Mouse (Mus musculus): ENCODE measurements around the gene Tc2n. TPM values are rescaled to one million over a fixed set of nuclear protein-coding genes. Genes with fewer than 3 reads are reported as not detected.

The Tc2n gene
- polyA plus RNA-seq, 1 experiment from 2014 or later, result 0.65 TPM

DNA sequence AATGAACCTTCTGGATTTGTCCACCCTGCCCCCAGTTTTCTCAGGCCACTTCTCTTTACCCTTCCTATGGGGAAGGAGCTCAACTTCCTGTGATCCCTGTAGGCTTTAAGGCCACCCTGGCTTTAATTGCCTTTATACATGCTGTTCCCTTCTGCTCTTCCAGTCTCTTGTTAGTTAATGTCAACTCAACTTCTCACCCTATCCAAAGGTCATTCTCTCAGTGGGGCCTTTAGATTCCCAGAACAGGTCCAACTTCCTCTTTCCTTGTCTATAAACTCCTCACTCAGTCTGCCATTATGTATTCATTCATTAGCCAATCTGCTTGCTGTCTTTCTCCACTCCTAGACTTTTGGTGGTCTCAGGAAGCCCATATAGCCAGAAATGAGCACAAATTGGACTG lies 40.4 kb upstream of the Tc2n start:
- H3K9me3 ChIP-seq (replicated peaks; ENCODE audit: control insufficient read depth, low read length), result no peaks in the 10 kb centered on the region
- no peak overlapping the region for H3K4me3 ChIP-seq (ENCODE audit: low read depth, low read length)
- H3K27ac ChIP-seq (replicated peaks; ENCODE audit: low read depth, low read length), result no peak overlapping the region
- H3K4me1 ChIP-seq (ENCODE audit: control insufficient read depth, insufficient read depth, low read length), result no peaks in the 10 kb centered on the region
- H3K27me3 ChIP-seq (ENCODE audit: control insufficient read depth, insufficient read depth, low read length), result no peaks in the 10 kb centered on the region
- H3K9ac ChIP-seq (replicated peaks; ENCODE audit: low read length), result no peak overlapping the region
- no peak overlapping the region for H3K4me2 ChIP-seq (ENCODE audit: low read depth, low read length)
- ATAC-seq (replicated peaks; ENCODE audit: insufficient number of reproducible peaks, low FRiP score, low TSS enrichment, low read depth) (no peak), DNase-seq (ENCODE audit: low spot score) (no peak)
- no peaks in the 10 kb centered on the region for H3K36me3 ChIP-seq (replicated peaks; ENCODE audit: control insufficient read depth, insufficient read depth, low read depth, low read length)

DNA sequence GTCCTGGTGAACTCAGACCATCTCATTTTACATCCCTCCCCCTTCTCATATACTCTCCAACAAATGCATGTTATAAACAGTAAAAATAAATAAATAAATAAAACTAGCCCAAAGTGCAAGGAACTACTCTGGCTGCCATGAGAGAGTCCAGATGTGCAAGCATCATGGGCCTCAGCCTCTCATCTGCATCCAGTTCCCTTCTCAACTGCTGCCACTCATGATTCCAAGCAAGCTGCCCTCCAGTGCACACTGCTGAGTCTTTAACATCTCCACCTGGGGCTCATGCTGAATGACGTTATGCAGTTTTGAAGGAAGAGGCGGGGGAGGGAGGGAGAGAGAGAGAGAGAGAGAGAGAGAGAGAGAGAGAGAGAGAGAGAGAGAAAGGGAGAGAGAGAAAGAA lies 24.1 kb upstream of the Tc2n start:
- no peak for ATAC-seq (replicated peaks; ENCODE audit: insufficient number of reproducible peaks, low FRiP score, low TSS enrichment, low read depth)
- no peak overlapping the region for H3K9ac ChIP-seq (replicated peaks; ENCODE audit: low read length)
- H3K27me3 ChIP-seq (ENCODE audit: control insufficient read depth, insufficient read depth, low read length), result no peaks in the 10 kb centered on the region
- no peak overlapping the region for H3K4me2 ChIP-seq (ENCODE audit: low read depth, low read length)
- WGBS, result 43% methylated on average over 2 of the region's 2 CpGs
- H3K27ac ChIP-seq (replicated peaks; ENCODE audit: low read depth, low read length), result no peak overlapping the region
- H3K4me3 ChIP-seq (ENCODE audit: low read depth, low read length), result no peak overlapping the region
- H3K9me3 ChIP-seq (replicated peaks; ENCODE audit: control insufficient read depth, low read length), result no peaks in the 10 kb centered on the region
- H3K36me3 ChIP-seq (replicated peaks; ENCODE audit: control insufficient read depth, insufficient read depth, low read depth, low read length), result no peaks in the 10 kb centered on the region
- peak; percentile 35 for DNase-seq (ENCODE audit: low spot score)
- no peaks in the 10 kb centered on the region for H3K4me1 ChIP-seq (ENCODE audit: control insufficient read depth, insufficient read depth, low read length)

DNA sequence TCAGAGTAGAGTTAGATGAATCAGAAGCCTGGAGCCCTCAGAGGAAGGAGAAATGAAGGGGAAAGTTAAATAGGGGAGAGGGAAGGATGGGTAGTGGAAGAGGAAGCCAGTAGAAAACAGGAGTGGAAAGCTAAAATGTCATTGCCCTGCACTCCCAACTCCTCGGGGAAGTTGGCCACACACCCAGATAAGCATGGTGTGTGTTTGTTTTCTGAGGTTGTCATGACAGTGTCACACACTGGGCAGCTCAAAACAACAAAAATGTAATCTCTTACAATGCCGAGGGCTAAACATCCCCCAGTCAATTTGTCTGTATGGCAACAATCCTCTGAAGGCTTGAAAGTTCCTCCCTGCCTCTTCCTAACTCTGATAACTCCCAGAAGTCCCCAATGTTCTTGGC lies 22.2 kb upstream of the Tc2n start:
- Histone ChIP-seq H3K4me1 (ENCODE audit: control insufficient read depth, insufficient read depth, low read length) (no peaks in the 10 kb centered on the region), H3K27ac (replicated peaks; ENCODE audit: low read depth, low read length) (no peak overlapping the region), H3K27me3 (ENCODE audit: control insufficient read depth, insufficient read depth, low read length) (no peaks in the 10 kb centered on the region), H3K4me2 (ENCODE audit: low read depth, low read length) (no peak overlapping the region), H3K4me3 (ENCODE audit: low read depth, low read length) (no peak overlapping the region), H3K9me3 (replicated peaks; ENCODE audit: control insufficient read depth, low read length) (no peaks in the 10 kb centered on the region), H3K36me3 (replicated peaks; ENCODE audit: control insufficient read depth, insufficient read depth, low read depth, low read length) (no peaks in the 10 kb centered on the region), H3K9ac (replicated peaks; ENCODE audit: low read length) (no peak overlapping the region)
- ATAC-seq (replicated peaks; ENCODE audit: insufficient number of reproducible peaks, low FRiP score, low TSS enrichment, low read depth) (no peak), DNase-seq (ENCODE audit: low spot score) (no peak)
- 61% methylated on average over 2 of the region's 2 CpGs for WGBS

DNA sequence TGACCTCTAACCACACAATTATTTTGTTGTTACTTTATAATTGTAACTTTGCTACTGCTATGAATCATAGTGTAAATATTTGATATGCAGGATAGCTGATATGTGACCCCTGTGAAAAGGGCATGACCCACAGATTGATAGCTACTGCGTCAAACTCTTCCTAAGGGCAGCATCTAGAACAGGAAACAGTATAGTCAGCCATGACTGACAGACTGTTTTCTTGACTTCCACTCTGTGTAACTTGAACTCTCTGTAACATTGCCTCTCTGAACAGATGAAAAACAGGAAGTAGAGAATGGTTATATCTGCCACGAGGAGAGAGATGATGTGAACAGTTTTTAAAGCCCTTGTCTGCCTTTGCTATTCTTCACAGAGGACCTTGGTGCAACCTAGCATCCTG lies 21.7 kb upstream of the Tc2n start:
- 15% methylated on average over 2 of the region's 2 CpGs for WGBS
- H3K27ac ChIP-seq (replicated peaks; ENCODE audit: low read depth, low read length), result no peak overlapping the region
- H3K36me3 ChIP-seq (replicated peaks; ENCODE audit: control insufficient read depth, insufficient read depth, low read depth, low read length), result no peaks in the 10 kb centered on the region
- no peaks in the 10 kb centered on the region for H3K27me3 ChIP-seq (ENCODE audit: control insufficient read depth, insufficient read depth, low read length)
- no peak overlapping the region for H3K9ac ChIP-seq (replicated peaks; ENCODE audit: low read length)
- H3K4me2 ChIP-seq (ENCODE audit: low read depth, low read length), result no peak overlapping the region
- H3K4me1 ChIP-seq (ENCODE audit: control insufficient read depth, insufficient read depth, low read length), result no peaks in the 10 kb centered on the region
- no peak overlapping the region for H3K4me3 ChIP-seq (ENCODE audit: low read depth, low read length)
- H3K9me3 ChIP-seq (replicated peaks; ENCODE audit: control insufficient read depth, low read length), result no peaks in the 10 kb centered on the region
- ATAC-seq (replicated peaks; ENCODE audit: insufficient number of reproducible peaks, low FRiP score, low TSS enrichment, low read depth), result no peak
- DNase-seq (ENCODE audit: low spot score), result no peak

DNA sequence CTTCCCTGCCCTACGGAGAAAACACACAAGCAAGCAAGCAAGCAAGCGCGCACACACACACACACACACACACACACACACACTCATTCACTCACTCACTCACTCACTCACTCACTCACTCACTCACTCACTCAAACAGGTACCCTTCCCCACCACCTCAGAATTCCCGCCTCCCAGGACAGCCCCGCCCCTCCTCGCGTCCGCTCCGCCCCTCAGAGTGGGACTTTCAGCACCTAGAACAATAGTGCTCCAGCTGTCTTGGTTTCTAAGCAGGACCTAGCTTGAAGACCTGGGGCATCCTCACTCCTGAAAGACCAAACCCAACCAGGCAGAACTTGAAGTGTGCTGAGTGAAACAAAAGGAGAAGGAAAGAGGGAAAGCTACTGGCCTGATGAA lies 430 bp upstream of the Tc2n start:
- Histone ChIP-seq H3K9me3 (replicated peaks; ENCODE audit: control insufficient read depth, low read length) (no peaks in the 10 kb centered on the region), H3K27ac (replicated peaks; ENCODE audit: low read depth, low read length) (no peak overlapping the region), H3K27me3 (ENCODE audit: control insufficient read depth, insufficient read depth, low read length) (peaks cover 4% of the 10 kb centered on the region; the same call in 1 of the 2 replicates), H3K4me1 (ENCODE audit: control insufficient read depth, insufficient read depth, low read length) (no peaks in the 10 kb centered on the region), H3K4me3 (ENCODE audit: low read depth, low read length) (peak overlapping the region; percentile 60), H3K36me3 (replicated peaks; ENCODE audit: control insufficient read depth, insufficient read depth, low read depth, low read length) (no peaks in the 10 kb centered on the region), H3K9ac (replicated peaks; ENCODE audit: low read length) (no peak overlapping the region), H3K4me2 (ENCODE audit: low read depth, low read length) (peak overlapping the region; percentile 94)
- DNase-seq (ENCODE audit: low spot score) (peak; percentile 65), ATAC-seq (replicated peaks; ENCODE audit: insufficient number of reproducible peaks, low FRiP score, low TSS enrichment, low read depth) (peak; percentile 84)
- WGBS, result 2% methylated on average over 9 of the region's 9 CpGs

DNA sequence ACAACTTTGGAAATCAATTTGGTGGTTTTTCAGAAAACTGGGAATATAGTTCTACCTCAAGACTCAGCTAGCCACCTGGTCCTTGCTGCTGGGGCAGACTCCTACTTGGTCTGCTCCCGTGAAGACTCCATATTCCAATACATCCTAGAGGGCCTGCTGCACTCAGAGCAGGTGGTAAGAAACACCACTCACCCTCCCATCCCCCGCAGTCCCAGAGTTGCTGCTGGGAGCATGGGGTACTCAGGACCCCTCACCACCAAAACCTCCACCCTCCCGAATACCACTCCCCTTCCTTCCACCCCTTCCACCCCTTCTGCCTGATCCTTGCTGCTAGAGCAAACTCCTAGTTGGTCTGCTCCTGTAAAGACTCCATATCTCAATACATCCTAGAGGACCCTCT lies 19.1 kb downstream of the Tc2n start:
- no peaks in the 10 kb centered on the region for H3K9me3 ChIP-seq (replicated peaks; ENCODE audit: control insufficient read depth, low read length)
- no peaks in the 10 kb centered on the region for H3K36me3 ChIP-seq (replicated peaks; ENCODE audit: control insufficient read depth, insufficient read depth, low read depth, low read length)
- no peaks in the 10 kb centered on the region for H3K27me3 ChIP-seq (ENCODE audit: control insufficient read depth, insufficient read depth, low read length)
- DNase-seq (ENCODE audit: low spot score), result no peak
- H3K4me2 ChIP-seq (ENCODE audit: low read depth, low read length), result no peak overlapping the region
- H3K4me1 ChIP-seq (ENCODE audit: control insufficient read depth, insufficient read depth, low read length), result no peaks in the 10 kb centered on the region
- no peak for ATAC-seq (replicated peaks; ENCODE audit: insufficient number of reproducible peaks, low FRiP score, low TSS enrichment, low read depth)
- no peak overlapping the region for H3K27ac ChIP-seq (replicated peaks; ENCODE audit: low read depth, low read length)
- WGBS, result 85% methylated on average over 3 of the region's 3 CpGs
- no peak overlapping the region for H3K4me3 ChIP-seq (ENCODE audit: low read depth, low read length)
- H3K9ac ChIP-seq (replicated peaks; ENCODE audit: low read length), result no peak overlapping the region

DNA sequence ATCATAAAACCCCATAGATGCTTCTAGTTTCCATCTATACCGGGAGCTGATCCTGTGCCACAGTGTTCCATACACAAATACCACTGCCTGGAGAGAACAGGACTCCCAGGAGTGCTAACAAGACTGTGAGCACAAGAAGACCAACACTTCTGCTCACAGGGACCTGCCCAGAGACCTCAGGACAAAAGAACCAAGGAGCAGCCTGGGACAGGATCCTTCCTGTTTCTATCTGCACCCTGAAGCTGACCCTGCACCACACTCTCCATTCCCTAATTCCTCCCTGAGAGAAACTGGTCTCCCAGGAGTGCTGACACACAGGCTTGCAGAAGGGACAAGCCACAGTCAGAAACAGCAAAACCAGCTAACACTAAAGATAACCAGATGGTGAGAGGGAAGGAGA lies 21.8 kb downstream of the Tc2n start:
- H3K27ac ChIP-seq (replicated peaks; ENCODE audit: low read depth, low read length), result no peak overlapping the region
- no peak overlapping the region for H3K4me3 ChIP-seq (ENCODE audit: low read depth, low read length)
- H3K27me3 ChIP-seq (ENCODE audit: control insufficient read depth, insufficient read depth, low read length), result no peaks in the 10 kb centered on the region
- no peak for ATAC-seq (replicated peaks; ENCODE audit: insufficient number of reproducible peaks, low FRiP score, low TSS enrichment, low read depth)
- WGBS, result 89% methylated on average over 1 of the region's 1 CpGs
- no peaks in the 10 kb centered on the region for H3K9me3 ChIP-seq (replicated peaks; ENCODE audit: control insufficient read depth, low read length)
- H3K36me3 ChIP-seq (replicated peaks; ENCODE audit: control insufficient read depth, insufficient read depth, low read depth, low read length), result no peaks in the 10 kb centered on the region
- H3K4me2 ChIP-seq (ENCODE audit: low read depth, low read length), result no peak overlapping the region
- no peaks in the 10 kb centered on the region for H3K4me1 ChIP-seq (ENCODE audit: control insufficient read depth, insufficient read depth, low read length)
- no peak overlapping the region for H3K9ac ChIP-seq (replicated peaks; ENCODE audit: low read length)
- DNase-seq (ENCODE audit: low spot score), result no peak

DNA sequence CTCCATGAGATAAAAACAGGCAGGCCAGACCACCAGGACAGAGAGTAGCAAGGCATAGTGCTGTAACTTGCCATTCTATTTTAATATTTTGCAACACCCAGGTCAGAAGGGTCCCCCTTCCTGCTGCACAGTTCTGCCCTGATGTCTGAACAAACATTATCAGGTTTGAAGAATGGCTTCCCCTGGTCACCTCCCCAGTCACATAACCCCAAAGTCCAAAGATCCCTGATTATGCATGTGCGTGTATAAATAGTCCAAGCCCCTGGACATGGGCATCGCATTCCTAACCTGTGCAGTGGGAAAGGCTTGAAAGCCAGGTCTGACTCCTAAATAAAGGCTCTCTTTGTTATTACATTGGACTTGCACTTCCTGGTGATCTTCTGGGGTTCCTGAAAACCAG lies 37.8 kb downstream of the Tc2n start:
- H3K27ac ChIP-seq (replicated peaks; ENCODE audit: low read depth, low read length), result no peak overlapping the region
- H3K4me3 ChIP-seq (ENCODE audit: low read depth, low read length), result no peak overlapping the region
- ATAC-seq (replicated peaks; ENCODE audit: insufficient number of reproducible peaks, low FRiP score, low TSS enrichment, low read depth) (no peak), DNase-seq (ENCODE audit: low spot score) (no peak)
- H3K4me2 ChIP-seq (ENCODE audit: low read depth, low read length), result no peak overlapping the region
- WGBS, result 96% methylated on average over 2 of the region's 2 CpGs
- H3K9ac ChIP-seq (replicated peaks; ENCODE audit: low read length), result no peak overlapping the region
- no peaks in the 10 kb centered on the region for H3K36me3 ChIP-seq (replicated peaks; ENCODE audit: control insufficient read depth, insufficient read depth, low read depth, low read length)
- no peaks in the 10 kb centered on the region for H3K27me3 ChIP-seq (ENCODE audit: control insufficient read depth, insufficient read depth, low read length)
- no peaks in the 10 kb centered on the region for H3K9me3 ChIP-seq (replicated peaks; ENCODE audit: control insufficient read depth, low read length)
- no peaks in the 10 kb centered on the region for H3K4me1 ChIP-seq (ENCODE audit: control insufficient read depth, insufficient read depth, low read length)

DNA sequence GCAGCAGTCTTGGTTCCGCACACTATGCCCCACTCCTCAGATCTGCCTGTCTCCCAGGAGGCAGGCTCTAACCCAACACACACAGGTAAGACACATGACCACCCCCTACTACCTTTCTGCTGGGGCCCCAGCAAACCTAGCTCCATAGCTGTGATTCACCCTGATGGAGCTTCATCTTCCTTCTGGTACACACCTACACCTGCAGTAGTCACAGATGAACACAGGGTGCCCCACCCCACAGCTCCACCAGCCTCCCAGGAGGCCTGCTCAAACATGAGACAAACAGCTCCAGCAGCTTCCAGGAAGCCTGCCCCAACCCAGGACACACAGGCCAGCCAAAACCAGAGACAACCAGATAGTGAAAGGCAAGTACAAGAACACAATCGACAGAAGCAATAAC lies 50.8 kb downstream of the Tc2n start:
- DNase-seq (ENCODE audit: low spot score) (no peak), ATAC-seq (replicated peaks; ENCODE audit: insufficient number of reproducible peaks, low FRiP score, low TSS enrichment, low read depth) (no peak)
- Histone ChIP-seq H3K4me3 (ENCODE audit: low read depth, low read length) (no peak overlapping the region), H3K9ac (replicated peaks; ENCODE audit: low read length) (no peak overlapping the region), H3K4me2 (ENCODE audit: low read depth, low read length) (no peak overlapping the region), H3K27ac (replicated peaks; ENCODE audit: low read depth, low read length) (no peak overlapping the region), H3K36me3 (replicated peaks; ENCODE audit: control insufficient read depth, insufficient read depth, low read depth, low read length) (no peaks in the 10 kb centered on the region), H3K4me1 (ENCODE audit: control insufficient read depth, insufficient read depth, low read length) (no peaks in the 10 kb centered on the region), H3K9me3 (replicated peaks; ENCODE audit: control insufficient read depth, low read length) (no peaks in the 10 kb centered on the region), H3K27me3 (ENCODE audit: control insufficient read depth, insufficient read depth, low read length) (no peaks in the 10 kb centered on the region)
- 90% methylated on average over 2 of the region's 2 CpGs for WGBS

Measured in embryonic facial prominence, embryonic 11.5 days (tissue).